Mouse (Mus musculus) midbrain, embryonic 13.5 days (tissue): ENCODE data around the gene Endov. TPM values are rescaled to one million over a fixed set of nuclear protein-coding genes. Genes with fewer than 3 reads are reported as not detected.

Experiments used
- ATAC-seq: fragments of 200-750 bp; cut with Nextera tagmentation; 2 replicates; pipeline ENCODE4 v1.8.0; 2017; ENCODE audit warnings: mild to moderate bottlenecking, moderate TSS enrichment, moderate library complexity
- H3K27ac ChIP-seq: fragments of 300-500 bp; sonication (generic); 2 replicates; pipeline ENCODE4 v1.5.1; 2015; ENCODE audit warnings: inconsistent platforms, mild to moderate bottlenecking, moderate library complexity
- H3K27me3 ChIP-seq: fragments of 300-500 bp; sonication (generic); 2 replicates; pipeline ENCODE4 v1.6.1; 2015; ENCODE audit warnings: mild to moderate bottlenecking, inconsistent platforms
- H3K36me3 ChIP-seq: fragments of 300-500 bp; sonication (generic); 2 replicates; pipeline ENCODE4 v1.6.1; 2015; ENCODE audit warnings: mild to moderate bottlenecking, inconsistent platforms
- H3K4me1 ChIP-seq: fragments of 300-500 bp; sonication (generic); replicated peaks from 2 replicates; pipeline ENCODE4 v1.6.1; 2015; ENCODE audit warnings: inconsistent platforms
- H3K4me2 ChIP-seq: fragments of 300-500 bp; sonication (generic); replicated peaks from 2 replicates; pipeline ENCODE4 v1.6.1; 2015; ENCODE audit warnings: moderate library complexity, mild to moderate bottlenecking, inconsistent platforms
- H3K4me3 ChIP-seq: fragments of 300-500 bp; sonication (generic); replicated peaks from 2 replicates; pipeline ENCODE4 v1.5.1; 2015; ENCODE audit warnings: mild to moderate bottlenecking, inconsistent platforms
- H3K9ac ChIP-seq: fragments of 300-500 bp; sonication (generic); replicated peaks from 2 replicates; pipeline ENCODE4 v1.6.1; 2015; ENCODE audit warnings: mild to moderate bottlenecking, inconsistent platforms
- H3K9me3 ChIP-seq: fragments of 300-500 bp; sonication (generic); 2 replicates; pipeline ENCODE4 v1.6.1; 2016; ENCODE audit warnings: mild to moderate bottlenecking, inconsistent platforms
- WGBS: fragments of 180-500 bp; shearing (Covaris S2); methylation state at CpG from one replicate; pipeline ENCODE4 v1.1.7; 2015; 5-methylcytosine and 5-hydroxymethylcytosine counted together
- polyA plus RNA-seq: library from polyadenylated mRNA; unstranded; fragments of >200 nt; fragmentation: Nextera tagmentation; extraction: Ambion mirVana; gene quantifications from 2 replicates; pipeline ENCODE4 v1.2.1, GENCODE M21; 2015

The Endov gene
- polyA plus RNA-seq, 1 experiment from 2014 or later: 22.8 TPM

- H3K27me3 ChIP-seq: peaks cover 89% of the 10 kb centered on the region
- H3K4me1 ChIP-seq: peaks cover 63% of the 10 kb centered on the region
- no peaks in the 10 kb centered on the region for H3K9me3 ChIP-seq
- WGBS: 1% methylated on average over 43 of the region's 43 CpGs
- H3K27ac ChIP-seq: 0 out of 2 replicates have a peak overlapping the region, but pooled peaks have one; percentile 30
- H3K4me2 ChIP-seq: peak overlapping the region; percentile 89
- peak overlapping the region; percentile 92 for H3K9ac ChIP-seq
- H3K4me3 ChIP-seq: peak overlapping the region; percentile 70
- ATAC-seq: no peak
- no peaks in the 10 kb centered on the region for H3K36me3 ChIP-seq
Measured at GRCm38 (mm10) chr11:119549371-119549811, 58.2 kb downstream of the Endov start.

- 0 out of 2 replicates have a peak, but pooled peaks have one; percentile 9 for ATAC-seq
- peaks cover 88% of the 10 kb centered on the region for H3K27me3 ChIP-seq
- H3K36me3 ChIP-seq: no peaks in the 10 kb centered on the region
- no peak overlapping the region for H3K9ac ChIP-seq
- no peak overlapping the region for H3K4me2 ChIP-seq
- no peaks in the 10 kb centered on the region for H3K9me3 ChIP-seq
- 43% methylated on average over 10 of the region's 10 CpGs for WGBS
- no peak overlapping the region for H3K27ac ChIP-seq
- H3K4me1 ChIP-seq: peaks cover 50% of the 10 kb centered on the region
- no peak overlapping the region for H3K4me3 ChIP-seq
Measured at GRCm38 (mm10) chr11:119550546-119551335, 59.6 kb downstream of the Endov start.

- H3K27me3 ChIP-seq: peaks cover 87% of the 10 kb centered on the region
- H3K27ac ChIP-seq: no peak overlapping the region
- no peak for ATAC-seq
- WGBS: 48% methylated on average over 3 of the region's 3 CpGs
- no peaks in the 10 kb centered on the region for H3K9me3 ChIP-seq
- H3K4me2 ChIP-seq: no peak overlapping the region
- H3K4me3 ChIP-seq: no peak overlapping the region
- H3K4me1 ChIP-seq: peaks cover 43% of the 10 kb centered on the region
- H3K36me3 ChIP-seq: no peaks in the 10 kb centered on the region
- H3K9ac ChIP-seq: no peak overlapping the region
Measured at GRCm38 (mm10) chr11:119551468-119551867, 60.3 kb downstream of the Endov start.

- 67% methylated on average over 1 of the region's 1 CpGs for WGBS
- H3K36me3 ChIP-seq: no peaks in the 10 kb centered on the region
- no peak for ATAC-seq
- H3K27me3 ChIP-seq: peaks cover 87% of the 10 kb centered on the region
- H3K27ac ChIP-seq: peak overlapping the region; percentile 30; the same call in 1 of the 2 replicates
- H3K9ac ChIP-seq: no peak overlapping the region
- H3K4me2 ChIP-seq: no peak overlapping the region
- H3K9me3 ChIP-seq: no peaks in the 10 kb centered on the region
- H3K4me1 ChIP-seq: peaks cover 43% of the 10 kb centered on the region
- H3K4me3 ChIP-seq: no peak overlapping the region
Measured at GRCm38 (mm10) chr11:119552301-119552700, 61.2 kb downstream of the Endov start.

GRCm38 (mm10) chr11:119552902-119553802 lies 62.0 kb downstream of the Endov start:
- peak overlapping the region; percentile 30; the same call in 1 of the 2 replicates for H3K27ac ChIP-seq
- H3K4me1 ChIP-seq: peaks cover 43% of the 10 kb centered on the region
- ATAC-seq: no peak

GRCm38 (mm10) chr11:119554706-119555105 lies 63.6 kb downstream of the Endov start:
- ATAC-seq: no peak

More at GRCm38 (mm10) chr11:119552902-119553802, 62.0 kb downstream of the Endov start:
- WGBS: 77% methylated on average over 9 of the region's 9 CpGs
- Histone ChIP-seq H3K36me3 (no peaks in the 10 kb centered on the region), H3K9me3 (no peaks in the 10 kb centered on the region), H3K9ac (no peak overlapping the region), H3K4me3 (no peak overlapping the region), H3K27me3 (peaks cover 86% of the 10 kb centered on the region), H3K4me2 (no peak overlapping the region)

GRCm38 (mm10) chr11:119555170-119555569 lies 64.0 kb downstream of the Endov start:
- 87% methylated on average over 7 of the region's 7 CpGs for WGBS

More at GRCm38 (mm10) chr11:119554706-119555105, 63.6 kb downstream of the Endov start:
- Histone ChIP-seq H3K4me2 (no peak overlapping the region), H3K27ac (no peak overlapping the region), H3K4me3 (no peak overlapping the region), H3K36me3 (no peaks in the 10 kb centered on the region), H3K4me1 (peaks cover 43% of the 10 kb centered on the region), H3K9ac (no peak overlapping the region), H3K9me3 (no peaks in the 10 kb centered on the region), H3K27me3 (peaks cover 72% of the 10 kb centered on the region)
- 89% methylated on average over 7 of the region's 7 CpGs for WGBS

GRCm38 (mm10) chr11:119557940-119558869 lies 67.1 kb downstream of the Endov start:
- Histone ChIP-seq H3K4me1 (peaks cover 45% of the 10 kb centered on the region), H3K27me3 (peaks cover 56% of the 10 kb centered on the region), H3K36me3 (no peaks in the 10 kb centered on the region), H3K4me3 (no peak overlapping the region), H3K4me2 (peak overlapping the region; percentile 40), H3K9ac (peak overlapping the region; percentile 44), H3K27ac (peak overlapping the region; percentile 96), H3K9me3 (no peaks in the 10 kb centered on the region)
- 7% methylated on average over 16 of the region's 17 CpGs for WGBS
- peak; percentile 71 for ATAC-seq

More at GRCm38 (mm10) chr11:119555170-119555569, 64.0 kb downstream of the Endov start:
- H3K4me1 ChIP-seq: peaks cover 47% of the 10 kb centered on the region
- ATAC-seq: no peak
- H3K36me3 ChIP-seq: no peaks in the 10 kb centered on the region
- H3K4me2 ChIP-seq: no peak overlapping the region
- no peaks in the 10 kb centered on the region for H3K9me3 ChIP-seq
- H3K4me3 ChIP-seq: no peak overlapping the region
- peaks cover 67% of the 10 kb centered on the region for H3K27me3 ChIP-seq
- H3K27ac ChIP-seq: no peak overlapping the region
- H3K9ac ChIP-seq: no peak overlapping the region

GRCm38 (mm10) chr11:119558870-119559610 lies 67.9 kb downstream of the Endov start:
- no peaks in the 10 kb centered on the region for H3K36me3 ChIP-seq
- H3K4me1 ChIP-seq: peaks cover 53% of the 10 kb centered on the region
- peak overlapping the region; percentile 96 for H3K27ac ChIP-seq
- peaks cover 56% of the 10 kb centered on the region for H3K27me3 ChIP-seq
- peak; percentile 84 for ATAC-seq
- H3K4me2 ChIP-seq: peak overlapping the region; percentile 40
- 0% methylated on average over 9 of the region's 9 CpGs for WGBS
- H3K9me3 ChIP-seq: no peaks in the 10 kb centered on the region
- H3K9ac ChIP-seq: peak overlapping the region; percentile 44
- H3K4me3 ChIP-seq: no peak overlapping the region
